Mouse (Mus musculus) kidney, adult 2 months (tissue): ENCODE measurements around the gene Abcc9.

Experiments
- CTCF ChIP-seq: fragments of 200-500 bp; conservative IDR thresholded peaks from 2 replicates; pipeline ENCODE4 v1.5.1; 2011; ENCODE audit warnings: low read depth, mild to moderate bottlenecking, control low read depth, low read length, moderate library complexity, mixed read lengths; ENCODE audit not compliant: insufficient read depth, insufficient read length
- POLR2A ChIP-seq: fragments of 200-500 bp; IDR thresholded peaks from one replicate; pipeline ENCODE4 v1.6.1; 2011; ENCODE audit warnings: low read depth, low read length, control low read depth

DNA sequence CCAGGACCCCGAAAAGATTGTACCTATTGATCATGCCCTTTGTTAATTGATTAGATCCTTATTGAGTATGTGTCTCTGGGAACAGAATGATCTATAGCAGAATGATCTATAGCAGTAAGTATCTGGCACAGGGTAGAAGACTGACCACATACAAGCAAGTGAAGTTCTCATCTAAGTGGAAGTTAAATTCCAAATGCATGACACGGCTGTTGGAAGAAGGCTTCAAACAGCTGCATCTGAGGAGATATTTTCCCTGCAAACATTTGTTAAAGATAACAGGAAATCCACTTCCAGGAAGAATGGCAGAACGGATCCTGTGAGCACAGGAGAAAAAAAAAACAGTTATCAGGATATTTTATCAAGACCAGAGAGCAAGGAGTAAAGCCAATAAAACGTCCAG, 158.5 kb downstream of the Abcc9 start:
- no peak for TF ChIP-seq CTCF
- TF ChIP-seq POLR2A, result no peak
